Mouse (Mus musculus) spleen, postnatal 0 days (tissue): ENCODE measurements around the gene Ruvbl1. TPM values are rescaled to one million over a fixed set of nuclear protein-coding genes. Genes with fewer than 3 reads are reported as not detected.

Experiments used
- polyA plus RNA-seq: library from polyadenylated mRNA; unstranded; fragments of >200 nt; fragmentation: Nextera tagmentation; extraction: Ambion mirVana; gene quantifications from 2 replicates; pipeline ENCODE4 v1.2.1, GENCODE M21; 2015

The Ruvbl1 gene
- polyA plus RNA-seq = 83.4 and 84.4 TPM in 2 replicates

DNA sequence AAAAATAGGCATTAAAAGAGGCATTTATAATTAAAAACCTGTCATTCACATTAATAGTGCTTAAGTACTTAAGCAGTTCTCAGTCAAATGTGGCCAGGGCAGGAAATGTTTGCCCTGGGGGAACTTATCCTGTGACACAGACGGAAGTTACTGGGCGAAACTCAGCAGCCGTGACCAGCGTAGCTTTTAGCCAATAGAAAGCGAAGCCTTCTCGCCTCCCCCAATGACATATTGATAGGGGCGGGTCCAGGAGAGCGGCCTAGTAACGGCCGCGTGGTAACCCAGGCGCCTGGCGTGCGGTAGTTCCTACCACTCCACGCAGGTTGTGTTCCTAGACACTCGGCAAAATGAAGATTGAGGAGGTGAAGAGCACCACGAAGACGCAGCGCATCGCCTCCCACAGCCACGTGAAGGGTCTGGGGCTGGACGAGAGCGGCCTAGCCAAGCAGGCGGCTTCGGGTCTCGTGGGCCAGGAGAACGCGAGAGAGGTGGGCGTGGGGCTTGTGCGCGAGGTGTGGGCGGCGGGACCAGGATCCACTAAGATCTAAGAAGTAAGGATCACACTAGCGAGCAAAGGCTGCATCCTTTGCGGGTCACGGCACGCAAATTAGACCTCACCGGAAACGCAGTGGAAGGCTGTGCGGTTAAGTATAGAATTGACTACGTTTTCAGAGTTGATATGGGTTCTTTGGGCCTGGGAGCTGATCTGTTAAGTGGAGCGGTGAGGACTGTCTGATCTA, at the start of gene Ruvbl1:
Gene Ruvbl1, plus strand, starts transcription at position 229 of the 740 bp plus-strand sequence.

DNA sequence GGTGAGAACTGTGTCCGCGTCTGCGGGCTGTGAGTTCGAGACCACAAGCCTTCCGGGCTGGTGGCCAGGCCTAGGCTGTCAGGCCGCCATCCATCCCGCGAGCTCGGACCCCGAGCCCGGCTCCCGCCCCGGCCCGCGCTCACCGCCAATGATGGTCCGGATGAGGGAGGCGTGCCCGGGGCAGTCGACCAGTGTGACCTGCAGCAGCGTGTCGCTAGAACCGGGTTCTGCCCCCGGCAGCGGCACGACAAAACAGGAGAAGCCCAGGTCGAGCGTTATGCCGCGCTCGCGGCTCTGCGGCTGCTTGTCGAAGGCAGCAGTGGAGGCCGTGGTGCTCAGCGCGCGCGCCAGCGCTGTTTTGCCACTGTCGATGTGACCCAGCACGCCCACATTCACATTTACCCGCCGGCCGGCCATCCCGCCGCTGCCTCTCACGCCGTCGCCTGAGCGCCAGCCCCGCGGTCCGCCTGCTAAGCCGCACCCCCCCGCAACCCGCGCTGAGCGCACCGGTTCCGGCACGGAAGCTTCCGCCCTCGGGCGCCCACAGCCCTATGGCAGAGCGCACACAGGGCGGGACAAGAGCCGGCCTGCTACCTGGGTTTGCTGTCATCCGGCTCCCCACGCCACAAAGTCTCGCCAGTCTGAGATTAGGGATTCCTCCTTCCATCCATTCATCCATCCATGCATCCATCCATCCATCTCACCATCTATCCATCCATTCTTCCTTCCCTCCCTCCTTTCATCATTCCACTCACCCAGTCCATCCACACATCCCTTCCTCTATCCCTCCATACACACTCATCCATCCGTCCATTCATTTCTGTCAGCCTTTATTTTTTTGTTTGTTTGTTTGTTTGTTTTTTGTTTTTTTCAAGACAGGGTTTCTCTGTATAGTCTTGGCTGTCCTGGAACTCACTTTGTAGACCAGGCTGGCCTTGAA, 18.9 kb upstream of the Ruvbl1 start, which contains the start of gene Eefsec:
Gene Eefsec, minus strand, starts transcription at position 477 of the 940 bp plus-strand sequence.

DNA sequence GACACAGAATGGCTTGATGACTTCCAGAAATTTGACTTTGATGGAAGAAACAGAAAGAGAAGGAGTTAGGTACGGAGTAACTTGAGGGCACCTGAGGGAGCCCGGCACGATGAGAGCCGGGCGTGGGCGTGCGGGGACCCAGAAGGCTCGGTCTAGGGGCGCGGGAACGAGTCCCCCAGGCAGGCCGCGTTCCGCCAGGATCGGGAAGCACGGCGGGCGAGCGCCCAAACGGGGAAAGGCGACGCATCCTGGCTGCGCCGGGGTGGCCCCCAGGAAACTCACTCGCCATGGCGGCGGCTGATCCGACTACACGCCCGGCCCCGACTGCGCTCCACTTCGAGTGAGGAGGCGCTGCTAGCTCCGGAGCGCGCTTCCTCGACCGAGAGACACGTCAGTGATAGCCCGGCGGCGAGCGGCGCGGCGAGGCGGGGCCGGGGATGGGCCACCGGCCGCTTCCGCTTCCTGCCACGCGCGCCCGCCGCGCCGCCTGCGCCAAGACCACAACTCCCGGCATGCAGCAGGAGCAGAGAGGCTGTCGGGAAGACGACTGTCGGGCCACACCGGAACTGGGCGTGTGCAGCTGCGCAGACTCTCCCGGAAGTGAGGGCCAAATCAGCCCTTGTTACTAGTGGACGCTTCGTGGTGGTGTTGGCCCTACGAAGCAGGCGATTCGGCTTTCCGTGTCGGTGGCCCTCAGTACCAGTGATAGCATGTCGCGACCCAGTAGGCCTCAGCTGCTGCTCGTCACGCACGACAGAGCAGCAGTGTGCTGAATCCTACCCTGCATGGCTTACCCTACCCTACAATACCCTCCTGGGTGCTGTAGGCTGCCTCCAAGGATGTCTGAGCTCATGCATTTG, 53.4 kb downstream of the Ruvbl1 start, which contains the start of gene Sec61a1:
Gene Sec61a1, minus strand, starts transcription at position 502 of the 860 bp plus-strand sequence.

Other genes with a start within 250 kb of the Ruvbl1 start
- gene Dnajb8, start 243.1 kb upstream of the Ruvbl1 start, polyA plus RNA-seq = not detected in 2 replicates
- gene Eefsec, start 18.9 kb upstream of the Ruvbl1 start, polyA plus RNA-seq = 20.3 and 22.7 TPM in 2 replicates
- 77.2 and 85.7 TPM in 2 replicates for gene Sec61a1, start 53.5 kb downstream of the Ruvbl1 start, polyA plus RNA-seq
- 1.3 and 2.4 TPM in 2 replicates for gene Kbtbd12, start 172.5 kb downstream of the Ruvbl1 start, polyA plus RNA-seq